Mouse (Mus musculus) testis, adult 2 months (tissue): Measurements from ENCODE around the gene 1500009C09Rik. TPM values are rescaled to one million over a fixed set of nuclear protein-coding genes. Genes with fewer than 3 reads are reported as not detected.

Experiments
- H3K27ac ChIP-seq: fragments of 200-500 bp; 2 replicates; pipeline ENCODE4 v1.5.1; 2012; ENCODE audit warnings: low read depth, low read length; ENCODE audit not compliant: control insufficient read depth, insufficient read depth
- H3K27me3 ChIP-seq: fragments of 200-500 bp; 2 replicates; pipeline ENCODE4 v1.6.1; 2012; ENCODE audit warnings: mild to moderate bottlenecking, low read length, moderate library complexity; ENCODE audit not compliant: control insufficient read depth, insufficient read depth
- H3K36me3 ChIP-seq: fragments of 200-500 bp; 2 replicates; pipeline ENCODE4 v1.6.1; 2012; ENCODE audit warnings: mild to moderate bottlenecking, low read length; ENCODE audit not compliant: control insufficient read depth, insufficient read depth
- H3K4me1 ChIP-seq: fragments of 200-500 bp; 2 replicates; pipeline ENCODE4 v1.6.1; 2012; ENCODE audit warnings: low read length; ENCODE audit not compliant: control insufficient read depth, insufficient read depth
- H3K4me3 ChIP-seq: fragments of 200-500 bp; 2 replicates; pipeline ENCODE4 v1.5.1; 2012; ENCODE audit warnings: low read depth, mild to moderate bottlenecking, low read length, moderate library complexity, mixed read lengths; ENCODE audit not compliant: control insufficient read depth
- CTCF ChIP-seq: fragments of 200-500 bp; IDR thresholded peaks from 2 replicates; pipeline ENCODE4 v1.5.1; 2012; ENCODE audit warnings: low read depth, mild to moderate bottlenecking, inconsistent platforms, low read length, moderate library complexity; ENCODE audit not compliant: control insufficient read depth, insufficient read depth, insufficient replicate concordance
- POLR2A ChIP-seq: fragments of 200-500 bp; IDR thresholded peaks from 2 replicates; pipeline ENCODE4 v1.6.1; 2012; ENCODE audit warnings: low read depth, mild to moderate bottlenecking, inconsistent platforms, low read length, moderate library complexity; ENCODE audit not compliant: control insufficient read depth
- polyA plus RNA-seq: library from polyadenylated mRNA; depleted of rRNA; stranded (reverse); fragments of >200 nt; gene quantifications from 2 replicates; pipeline ENCODE4 v1.2.3, GENCODE M21; 2012

Gene 1500009C09Rik
- polyA plus RNA-seq, 1 experiment, result 9.4 TPM

- Histone ChIP-seq H3K4me1 (peaks cover 12% of the 10 kb centered on the region), H3K36me3 (no peaks in the 10 kb centered on the region), H3K4me3 (no peak overlapping the region), H3K27me3 (no peaks in the 10 kb centered on the region), H3K27ac (no peak overlapping the region)
- no peak for TF ChIP-seq CTCF
- no peak for TF ChIP-seq POLR2A
Measured at GRCm38 (mm10) chr15:82215332-82216046, 36.7 kb upstream of the 1500009C09Rik start.

- TF ChIP-seq CTCF (no peak), POLR2A (no peak)
- Histone ChIP-seq H3K27ac (no peak overlapping the region), H3K27me3 (no peaks in the 10 kb centered on the region), H3K4me1 (peaks cover 14% of the 10 kb centered on the region), H3K4me3 (no peak overlapping the region), H3K36me3 (no peaks in the 10 kb centered on the region)
Measured at GRCm38 (mm10) chr15:82216142-82216827, 35.9 kb upstream of the 1500009C09Rik start.

GRCm38 (mm10) chr15:82217039-82217438 is 35.2 kb upstream of the 1500009C09Rik start:
- H3K27me3 ChIP-seq, result no peaks in the 10 kb centered on the region
- H3K4me1 ChIP-seq, result peaks cover 7% of the 10 kb centered on the region; the same call in 1 of the 2 replicates
- H3K36me3 ChIP-seq, result no peaks in the 10 kb centered on the region
- no peak for TF ChIP-seq POLR2A
- no peak overlapping the region for H3K27ac ChIP-seq
- no peak overlapping the region for H3K4me3 ChIP-seq

- no peaks in the 10 kb centered on the region for H3K36me3 ChIP-seq
- H3K27ac ChIP-seq, result no peak overlapping the region
- TF ChIP-seq POLR2A (no peak), CTCF (no peak)
- H3K4me3 ChIP-seq, result no peak overlapping the region
- no peaks in the 10 kb centered on the region for H3K27me3 ChIP-seq
- peaks cover 3% of the 10 kb centered on the region for H3K4me1 ChIP-seq
Measured at GRCm38 (mm10) chr15:82217980-82218379, 34.2 kb upstream of the 1500009C09Rik start.

- Histone ChIP-seq H3K4me1 (peaks cover 6% of the 10 kb centered on the region), H3K27ac (no peak overlapping the region)
- TF ChIP-seq CTCF (no peak), POLR2A (no peak)
Measured at GRCm38 (mm10) chr15:82218778-82219666, 33.2 kb upstream of the 1500009C09Rik start.

GRCm38 (mm10) chr15:82220003-82220675 is 32.1 kb upstream of the 1500009C09Rik start:
- H3K36me3 ChIP-seq, result no peaks in the 10 kb centered on the region
- peaks cover 6% of the 10 kb centered on the region for H3K4me1 ChIP-seq
- H3K4me3 ChIP-seq, result no peak overlapping the region
- TF ChIP-seq POLR2A (no peak), CTCF (no peak)
- H3K27me3 ChIP-seq, result no peaks in the 10 kb centered on the region; the same call in 1 of the 2 replicates
- H3K27ac ChIP-seq, result no peak overlapping the region

More at GRCm38 (mm10) chr15:82218778-82219666, 33.2 kb upstream of the 1500009C09Rik start:
- Histone ChIP-seq H3K4me3 (no peak overlapping the region), H3K36me3 (no peaks in the 10 kb centered on the region), H3K27me3 (no peaks in the 10 kb centered on the region; the same call in 1 of the 2 replicates)
